Mouse (Mus musculus) heart, adult 10 weeks (tissue): ENCODE results near the gene Dact2. TPM values are rescaled to one million over a fixed set of nuclear protein-coding genes. Genes with fewer than 3 reads are reported as not detected.

Source experiments
- polyA plus RNA-seq: library from polyadenylated mRNA; stranded (reverse); fragments of 350-450 nt; fragmentation: Illumina TruSeq; extraction: RNeasy Lipid Tissue Mini Kit (QIAGEN cat#74804); gene quantifications from one replicate; pipeline ENCODE4 v1.2.3, GENCODE M21; 2014; ENCODE audit warnings: low read depth, low replicate concordance

Dact2 gene
- polyA plus RNA-seq, result 0.47 TPM

DNA sequence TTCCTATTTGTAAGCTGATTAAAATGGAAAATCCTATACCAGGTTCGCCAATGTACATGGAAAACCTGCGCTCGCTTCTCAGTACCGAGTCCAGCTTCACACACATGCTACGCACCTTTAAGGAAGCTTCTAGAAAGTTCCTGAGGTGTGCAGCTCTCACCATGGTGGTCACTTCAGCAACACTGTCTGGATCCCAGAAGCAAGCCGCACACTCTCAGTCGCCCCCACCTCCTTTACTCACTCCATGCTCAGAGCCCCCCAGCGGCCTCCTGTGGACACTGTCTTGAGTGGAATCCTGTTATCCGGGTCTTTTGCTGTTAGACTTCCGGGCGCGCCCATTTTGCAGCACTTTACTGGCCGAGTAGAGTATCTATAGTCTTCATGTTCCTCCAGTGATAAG is at the start of gene Dact2:
Dact2 (minus strand) TSS at position 244 of the 400 bp plus-strand sequence.

Other genes with a start within 250 kb of the Dact2 start
- not detected for gene Gm7356, start 200.6 kb downstream of the Dact2 start, polyA plus RNA-seq
- not detected for gene Gm7358, start 144.8 kb downstream of the Dact2 start, polyA plus RNA-seq
- 65.6 TPM for gene Smoc2, start 75.2 kb upstream of the Dact2 start, polyA plus RNA-seq